Mouse (Mus musculus) CH12.LX (cell line): ENCODE data around the gene Sept9. TPM values are rescaled to one million over a fixed set of nuclear protein-coding genes. Genes with fewer than 3 reads are reported as not detected.
A peak's percentile ranks its signal among the peaks of the same experiment; 100 is the strongest.

Source experiments
- DNase-seq: peaks from one replicate; pipeline ENCODE4 v3.0.0-alpha.2; 2013; ENCODE audit errors: extremely low read depth
- H3K27ac ChIP-seq: 2 replicates; pipeline ENCODE4 v1.5.1; 2012; ENCODE audit warnings: low read depth, mild to moderate bottlenecking, control low read depth, moderate library complexity; ENCODE audit not compliant: insufficient read depth
- H3K27me3 ChIP-seq: replicated peaks from 2 replicates; pipeline ENCODE3; 2012; ENCODE audit warnings: inconsistent platforms
- H3K36me3 ChIP-seq, 2 experiments: replicated peaks in 1 of 2; 2 replicates each; pipeline versions ENCODE3 to v1.6.1; 2012; ENCODE audit warnings: inconsistent platforms in 1 of 2, low read length in 1 of 2, mild to moderate bottlenecking in 1 of 2, mixed read lengths in 1 of 2, moderate library complexity in 1 of 2; ENCODE audit not compliant: control insufficient read depth in 1 of 2, insufficient read depth in 1 of 2
- H3K4me1 ChIP-seq, 2 experiments: 2 replicates each; pipeline ENCODE4 v1.6.1; 2012; ENCODE audit warnings: inconsistent platforms in 1 of 2, moderate library complexity in 1 of 2; ENCODE audit not compliant: insufficient read depth in 2 of 2, control insufficient read depth in 1 of 2
- H3K4me2 ChIP-seq: 2 replicates; pipeline ENCODE4 v1.6.1; 2012; ENCODE audit warnings: low read depth, mild to moderate bottlenecking, control low read depth; ENCODE audit not compliant: poor library complexity, insufficient read depth, severe bottlenecking
- H3K4me3 ChIP-seq, 3 experiments: fragments of 150-350 bp in 1 of 3; sonication (generic) in 1 of 3; replicated peaks in 1 of 3; 2 replicates each; pipeline versions ENCODE3 to v1.5.1; 2011 to 2012; ENCODE audit warnings: low read depth in 2 of 3, low read length in 2 of 3, mild to moderate bottlenecking in 2 of 3, moderate library complexity in 2 of 3, control low read depth in 1 of 3, improper control_type of control experiment in 1 of 3, inconsistent platforms in 1 of 3, mixed read lengths in 1 of 3; ENCODE audit not compliant: poor library complexity in 1 of 3
- H3K79me2 ChIP-seq: replicated peaks from 2 replicates; pipeline ENCODE4 v1.6.1; 2012; ENCODE audit warnings: mild to moderate bottlenecking, moderate library complexity; ENCODE audit not compliant: control insufficient read depth, poor library complexity, insufficient read depth, severe bottlenecking; ENCODE audit errors: extremely low read depth
- H3K9ac ChIP-seq: 2 replicates; pipeline ENCODE4 v1.6.1; 2012; ENCODE audit warnings: low read depth, mild to moderate bottlenecking, control low read depth, moderate library complexity; ENCODE audit not compliant: insufficient read depth
- H3K9me3 ChIP-seq: replicated peaks from 2 replicates; pipeline ENCODE3; 2012; ENCODE audit warnings: low read length, inconsistent platforms, mixed read lengths
- BHLHE40 ChIP-seq: IDR thresholded peaks from 2 replicates; pipeline ENCODE4 v1.6.1; 2011; ENCODE audit warnings: mild to moderate bottlenecking, low read depth, low read length, improper control_type of control experiment
- CHD1 ChIP-seq: IDR thresholded peaks from 2 replicates; pipeline ENCODE4 v1.6.1; 2012; ENCODE audit warnings: low read depth, low read length, improper control_type of control experiment, inconsistent platforms
- CHD2 ChIP-seq: IDR thresholded peaks from 2 replicates; pipeline ENCODE4 v1.6.1; 2011; ENCODE audit warnings: low read length, improper control_type of control experiment
- CTCF ChIP-seq, 2 experiments: IDR thresholded peaks in 1 of 2; conservative IDR thresholded peaks in 1 of 2; 2 replicates each; pipeline ENCODE4 v1.5.1; 2011 to 2012; ENCODE audit warnings: low read depth in 2 of 2, low read length in 2 of 2, improper control_type of control experiment in 1 of 2, inconsistent platforms in 1 of 2, mild to moderate bottlenecking in 1 of 2, moderate library complexity in 1 of 2
- E2F4 ChIP-seq: IDR thresholded peaks from 2 replicates; pipeline ENCODE4 v1.6.1; 2011; ENCODE audit warnings: low read depth, low read length, improper control_type of control experiment; ENCODE audit not compliant: insufficient replicate concordance
- ELF1 ChIP-seq: IDR thresholded peaks from 2 replicates; pipeline ENCODE4 v1.6.1; 2014; ENCODE audit warnings: low read depth, mild to moderate bottlenecking, inconsistent platforms, low read length, improper control_type of control experiment
- EP300 ChIP-seq: IDR thresholded peaks from 2 replicates; pipeline ENCODE4 v1.6.1; 2011; ENCODE audit warnings: low read length, improper control_type of control experiment
- ETS1 ChIP-seq: conservative IDR thresholded peaks from 2 replicates; pipeline ENCODE4 v1.6.1; 2012; ENCODE audit warnings: low read depth, mild to moderate bottlenecking, inconsistent platforms, low read length, improper control_type of control experiment, moderate library complexity
- GABPA ChIP-seq: IDR thresholded peaks from 2 replicates; pipeline ENCODE4 v1.6.1; 2012; ENCODE audit warnings: low read depth, low read length, improper control_type of control experiment, inconsistent platforms; ENCODE audit not compliant: insufficient replicate concordance
- HCFC1 ChIP-seq: IDR thresholded peaks from 2 replicates; pipeline ENCODE4 v1.6.1; 2012; ENCODE audit warnings: low read depth, mild to moderate bottlenecking, inconsistent platforms, low read length, improper control_type of control experiment
- IRF4 ChIP-seq: IDR thresholded peaks from 2 replicates; pipeline ENCODE4 v1.6.1; 2014; ENCODE audit warnings: low read depth, mild to moderate bottlenecking, inconsistent platforms, low read length, improper control_type of control experiment
- JUN ChIP-seq: IDR thresholded peaks from 2 replicates; pipeline ENCODE4 v1.6.1; 2011; ENCODE audit warnings: low read depth, mild to moderate bottlenecking, low read length, improper control_type of control experiment, moderate library complexity; ENCODE audit not compliant: insufficient read depth
- JUND ChIP-seq: conservative IDR thresholded peaks from 2 replicates; pipeline ENCODE4 v1.6.1; 2011; ENCODE audit warnings: low read depth, low read length, improper control_type of control experiment
- KAT2A ChIP-seq: IDR thresholded peaks from 2 replicates; pipeline ENCODE4 v1.6.1; 2012; ENCODE audit warnings: low read length, improper control_type of control experiment, inconsistent platforms; ENCODE audit not compliant: insufficient replicate concordance
- MAFK ChIP-seq: IDR thresholded peaks from 2 replicates; pipeline ENCODE4 v1.6.1; 2011; ENCODE audit warnings: low read length, improper control_type of control experiment; ENCODE audit not compliant: insufficient replicate concordance
- MAX ChIP-seq: IDR thresholded peaks from 2 replicates; pipeline ENCODE4 v1.6.1; 2011; ENCODE audit warnings: low read length, improper control_type of control experiment
- MAZ ChIP-seq: IDR thresholded peaks from 2 replicates; pipeline ENCODE4 v1.6.1; 2012; ENCODE audit warnings: low read depth, mild to moderate bottlenecking, inconsistent platforms, low read length, improper control_type of control experiment, moderate library complexity
- MEF2A ChIP-seq: IDR thresholded peaks from 2 replicates; pipeline ENCODE4 v1.6.1; 2014; ENCODE audit warnings: low read depth, mild to moderate bottlenecking, inconsistent platforms, low read length, improper control_type of control experiment, borderline replicate concordance
- MXI1 ChIP-seq: IDR thresholded peaks from 2 replicates; pipeline ENCODE4 v1.6.1; 2011; ENCODE audit warnings: mild to moderate bottlenecking, low read depth, low read length, improper control_type of control experiment
- MYC ChIP-seq: IDR thresholded peaks from 2 replicates; pipeline ENCODE4 v1.6.1; 2011; ENCODE audit warnings: low read depth, mild to moderate bottlenecking, improper control_type of control experiment, low read length
- NELFE ChIP-seq: IDR thresholded peaks from 2 replicates; pipeline ENCODE4 v1.6.1; 2011; ENCODE audit warnings: low read depth, low read length, improper control_type of control experiment
- NRF1 ChIP-seq: IDR thresholded peaks from 2 replicates; pipeline ENCODE4 v1.6.1; 2014; ENCODE audit warnings: low read depth, mild to moderate bottlenecking, inconsistent platforms, low read length, improper control_type of control experiment, moderate library complexity
- PAX5 ChIP-seq: IDR thresholded peaks from 2 replicates; pipeline ENCODE4 v1.6.1; 2012; ENCODE audit warnings: low read length, inconsistent platforms, mixed read lengths
- POLR2A ChIP-seq: IDR thresholded peaks from 2 replicates; pipeline ENCODE4 v1.6.1; 2011; ENCODE audit warnings: low read depth, mild to moderate bottlenecking, improper control_type of control experiment, low read length
- POLR2AphosphoS2 ChIP-seq: IDR thresholded peaks from 2 replicates; pipeline ENCODE4 v1.6.1; 2011; ENCODE audit warnings: low read depth, low read length, improper control_type of control experiment
- RAD21 ChIP-seq: IDR thresholded peaks from 2 replicates; pipeline ENCODE4 v1.6.1; 2011; ENCODE audit warnings: low read depth, mild to moderate bottlenecking, low read length, improper control_type of control experiment, moderate library complexity
- RCOR1 ChIP-seq: conservative IDR thresholded peaks from 2 replicates; pipeline ENCODE4 v1.6.1; 2012; ENCODE audit warnings: low read depth, mild to moderate bottlenecking, inconsistent platforms, low read length, improper control_type of control experiment
- SIN3A ChIP-seq: IDR thresholded peaks from 2 replicates; pipeline ENCODE4 v1.6.1; 2012; ENCODE audit warnings: low read length, improper control_type of control experiment, inconsistent platforms
- SMC3 ChIP-seq: IDR thresholded peaks from 2 replicates; pipeline ENCODE4 v1.6.1; 2011; ENCODE audit warnings: low read depth, low read length, improper control_type of control experiment
- TBP ChIP-seq: conservative IDR thresholded peaks from 2 replicates; pipeline ENCODE4 v1.6.1; 2011; ENCODE audit warnings: low read depth, low read length, improper control_type of control experiment
- TCF12 ChIP-seq: IDR thresholded peaks from 2 replicates; pipeline ENCODE4 v1.6.1; 2014; ENCODE audit warnings: low read depth, mild to moderate bottlenecking, inconsistent platforms, low read length, improper control_type of control experiment
- UBTF ChIP-seq: IDR thresholded peaks from 2 replicates; pipeline ENCODE4 v1.6.1; 2012; ENCODE audit warnings: low read depth, mild to moderate bottlenecking, inconsistent platforms, low read length, improper control_type of control experiment, moderate library complexity
- USF1 ChIP-seq: IDR thresholded peaks from 2 replicates; pipeline ENCODE4 v1.6.1; 2014; ENCODE audit warnings: low read depth, mild to moderate bottlenecking, inconsistent platforms, low read length, improper control_type of control experiment
- USF2 ChIP-seq: conservative IDR thresholded peaks from 2 replicates; pipeline ENCODE4 v1.6.1; 2011; ENCODE audit warnings: low read depth, low read length, improper control_type of control experiment
- ZC3H11A ChIP-seq: IDR thresholded peaks from 2 replicates; pipeline ENCODE4 v1.6.1; 2012; ENCODE audit warnings: low read depth, mild to moderate bottlenecking, inconsistent platforms, low read length, improper control_type of control experiment
- ZKSCAN1 ChIP-seq: IDR thresholded peaks from 2 replicates; pipeline ENCODE4 v1.6.1; 2012; ENCODE audit warnings: low read depth, inconsistent platforms, low read length, improper control_type of control experiment, borderline replicate concordance
- ZMIZ1 ChIP-seq: IDR thresholded peaks from 2 replicates; pipeline ENCODE4 v1.6.1; 2012; ENCODE audit warnings: low read depth, mild to moderate bottlenecking, inconsistent platforms, low read length, improper control_type of control experiment
- ZNF384 ChIP-seq: IDR thresholded peaks from 2 replicates; pipeline ENCODE4 v1.6.1; 2012; ENCODE audit warnings: low read depth, low read length, improper control_type of control experiment, inconsistent platforms
- dilution Hi-C: fragments of 300-500 bp; cut with MboI; formaldehyde crosslinking; loops from 2 replicates; pipeline ENCODE4 v1.14.3; 2020; ENCODE audit warnings: low sequenced_read_pairs; ENCODE audit not compliant: extremely low pct_unique_long_range_greater_than_20kb, extremely low pct_ligation_motif_present
- in situ Hi-C: fragments of 300-500 bp; cut with MboI; formaldehyde crosslinking; loops from 3 replicates; pipeline ENCODE4 v1.14.3; 2019; ENCODE audit warnings: low sequenced_read_pairs, low pct_ligation_motif_present, low pct_unique_long_range_greater_than_20kb, mixed read lengths
- polyA plus RNA-seq: library from polyadenylated mRNA; unstranded; fragments of >175 nt; gene quantifications from 2 replicates; pipeline ENCODE4 v1.2.1, GENCODE M21; 2012; ENCODE audit warnings: low read depth; ENCODE audit not compliant: insufficient read length
- total RNA-seq, 2 experiments: library from RNA; depleted of rRNA; stranded (reverse); fragments of 300-350 nt in 1 of 2; fragments of >200 nt in 1 of 2; gene quantifications; 2 replicates each; pipeline ENCODE4 v1.2.3; 2012 to 2014

Sept9 gene
- total and polyA plus RNA-seq, 3 experiments: 47.6 to 128 (median 110) TPM

- Histone ChIP-seq H3K36me3 (no peaks in the 10 kb centered on the region), H3K4me2 (no peak overlapping the region)
- dilution Hi-C loops: loop anchor here (25.0 kb wide), 1 partner anchor 124 kb away; no protein-coding TSS in a partner anchor
Measured at GRCm38 (mm10) chr11:117238169-117238568, 38.7 kb downstream of the Sept9 start.

GRCm38 (mm10) chr11:117239617-117240016 is 40.2 kb downstream of the Sept9 start:
- Histone ChIP-seq H3K4me2 (no peak overlapping the region), H3K4me1 (peaks cover 37 to 66% of the 10 kb centered on the region in 2 experiments), H3K27me3 (peaks cover 4% of the 10 kb centered on the region), H3K27ac (no peak overlapping the region), H3K4me3 (no peak overlapping the region), H3K9me3 (no peaks in the 10 kb centered on the region), H3K9ac (no peak overlapping the region), H3K79me2 (no peaks in the 10 kb centered on the region), H3K36me3 (no peaks in the 10 kb centered on the region)
- in situ Hi-C loops (no loop called here), dilution Hi-C loops (loop anchor here (25.0 kb wide), 1 partner anchor 123 kb away; no protein-coding TSS in a partner anchor)
- peak; percentile 40 for DNase-seq
- no peak for TF ChIP-seq CHD1
- TF ChIP-seq ELF1: no peak
- no peak for TF ChIP-seq EP300
- TF ChIP-seq MYC: no peak
- TF ChIP-seq JUND: no peak
- no peak for TF ChIP-seq PAX5
- TF ChIP-seq ETS1: peak; percentile 46
- no peak for TF ChIP-seq E2F4

More at GRCm38 (mm10) chr11:117238169-117238568, 38.7 kb downstream of the Sept9 start:
- peak; percentile 93 for DNase-seq
- Histone ChIP-seq H3K9ac (no peak overlapping the region), H3K4me3 (no peak overlapping the region), H3K27me3 (peaks cover 6% of the 10 kb centered on the region), H3K4me1 (peaks cover 50 to 77% of the 10 kb centered on the region in 2 experiments), H3K79me2 (no peaks in the 10 kb centered on the region), H3K27ac (no peak overlapping the region), H3K9me3 (no peaks in the 10 kb centered on the region)
- in situ Hi-C loops: no loop called here
- no peak for TF ChIP-seq SIN3A
- peak; percentile 45; the same call in 1 of the 2 replicates for TF ChIP-seq IRF4
- TF ChIP-seq SMC3: peak; percentile 100
- no peak; the same call in 1 of the 2 replicates for TF ChIP-seq MEF2A
- no peak for TF ChIP-seq TBP
- TF ChIP-seq ZKSCAN1: no peak
- no peak for TF ChIP-seq CHD1
- 0 out of 2 replicates have a peak, but pooled peaks have one; percentile 54 for TF ChIP-seq MYC
- TF ChIP-seq CHD2: no peak
- no peak for TF ChIP-seq RCOR1
- TF ChIP-seq KAT2A: no peak
- TF ChIP-seq JUND: no peak
- no peak; the same call in none of the 2 replicates for TF ChIP-seq RAD21
- no peak for TF ChIP-seq NRF1
- no peak for TF ChIP-seq ZMIZ1
- TF ChIP-seq ZNF384: no peak
- no peak for TF ChIP-seq EP300
- TF ChIP-seq ETS1: no peak
- TF ChIP-seq E2F4: no peak
- peak; percentile 99 for TF ChIP-seq ZC3H11A
- TF ChIP-seq POLR2AphosphoS2: no peak
- no peak for TF ChIP-seq USF1
- peak; percentile 57; the same call in 1 of the 2 replicates for TF ChIP-seq NELFE
- TF ChIP-seq BHLHE40: peak; percentile 21; the same call in 1 of the 2 replicates
- no peak for TF ChIP-seq PAX5
- no peak; the same call in 1 of the 2 replicates for TF ChIP-seq HCFC1
- no peak for TF ChIP-seq JUN
- no peak for TF ChIP-seq TCF12
- no peak for TF ChIP-seq USF2
- no peak for TF ChIP-seq MAFK
- TF ChIP-seq GABPA: no peak
- TF ChIP-seq CTCF (conservative IDR thresholded peaks at IDR 0.05 in 1 of 2, IDR thresholded peaks at IDR 0.05 in 1 of 2; ENCODE audit: low read depth in 2 of 2, low read length in 2 of 2): peak; percentile 96 to 99
- TF ChIP-seq POLR2A: peak; percentile 19; the same call in 1 of the 2 replicates
- peak; percentile 61; the same call in 1 of the 2 replicates for TF ChIP-seq MAX
- no peak for TF ChIP-seq UBTF
- peak; percentile 42; the same call in 1 of the 2 replicates for TF ChIP-seq ELF1
- TF ChIP-seq MXI1: no peak
- no peak for TF ChIP-seq MAZ
